Mouse (Mus musculus): Measurements from ENCODE around the gene Rnf212b. TPM values are rescaled to one million over a fixed set of nuclear protein-coding genes. Genes with fewer than 3 reads are reported as not detected.

Rnf212b gene
- polyA plus RNA-seq, 1 experiment from 2014 or later, result not detected

DNA sequence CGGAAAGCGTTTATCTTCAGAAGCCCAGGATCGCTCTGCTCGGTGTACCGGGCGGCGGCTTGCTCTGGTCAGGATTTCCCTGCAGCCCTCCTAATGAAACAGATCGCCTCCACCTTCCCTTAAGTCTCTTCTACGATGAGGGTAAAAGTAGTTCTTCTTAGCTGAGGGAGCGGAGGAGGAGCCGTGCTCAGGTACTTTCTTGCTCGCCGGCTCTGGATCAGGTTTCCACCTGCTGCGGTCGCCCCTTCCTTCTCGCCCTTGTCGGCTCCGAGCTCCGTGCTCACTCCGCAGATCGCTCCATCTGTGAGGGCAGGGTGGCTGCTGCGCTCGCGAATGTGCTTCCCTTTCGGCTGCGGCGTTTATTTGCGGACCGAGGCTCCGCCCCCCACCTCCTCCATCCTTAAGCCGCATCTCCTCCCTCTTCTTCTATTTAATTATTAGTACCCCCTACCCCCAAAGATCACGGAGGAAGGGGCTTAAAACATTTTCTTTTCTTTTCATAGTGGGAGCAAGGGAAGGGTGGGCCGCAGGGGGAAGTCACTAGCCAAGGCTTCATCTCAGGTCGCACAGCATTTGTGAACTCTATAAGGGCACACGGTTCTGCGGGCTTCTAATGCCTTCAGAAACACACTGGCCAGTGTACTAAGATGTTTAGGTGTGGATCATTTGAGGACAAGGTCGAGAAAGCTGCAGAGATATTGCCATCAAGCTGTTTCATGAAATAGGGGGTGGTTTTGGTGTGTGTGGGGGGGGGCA is 32.2 kb upstream of the Rnf212b start, which contains the start of gene Slc7a8:
Gene Slc7a8 (minus strand): TSS at position 337 of the 756 bp plus-strand sequence.
- no peak for ATAC-seq (ENCODE audit: insufficient read depth)

GRCm38 (mm10) chr14:54782971-54783370 is 31.0 kb upstream of the Rnf212b start:
- H3K9ac ChIP-seq, result no peak overlapping the region
- H3K4me2 ChIP-seq, result no peak overlapping the region
- peaks cover 8% of the 10 kb centered on the region; the same call in 1 of the 2 replicates for H3K4me1 ChIP-seq (replicated peaks)
- H3K27me3 ChIP-seq, result peaks cover 61% of the 10 kb centered on the region
- H3K36me3 ChIP-seq (replicated peaks), result no peaks in the 10 kb centered on the region
- no peak for ATAC-seq (ENCODE audit: insufficient read depth)
- no peaks in the 10 kb centered on the region for H3K9me3 ChIP-seq (replicated peaks)
- no peak overlapping the region for H3K4me3 ChIP-seq (replicated peaks)
- no peak overlapping the region for H3K27ac ChIP-seq (replicated peaks)
- 62% methylated on average over 6 of the region's 6 CpGs for WGBS (ENCODE audit: insufficient replicate concordance)

More for the DNA sequence above, 32.2 kb upstream of the Rnf212b start, which contains the start of gene Slc7a8:
- no peak within 1 kb of the TSS for H3K27ac ChIP-seq (replicated peaks)
- no peaks in the 10 kb centered on the region for H3K9me3 ChIP-seq (replicated peaks)
- no peak within 1 kb of the TSS for H3K9ac ChIP-seq
- H3K4me3 ChIP-seq (replicated peaks), result peak within 1 kb of the TSS; percentile 51
- H3K4me1 ChIP-seq (replicated peaks), result peaks cover 5% of the 10 kb centered on the region; the same call in 1 of the 2 replicates
- 2% methylated on average over 37 of the region's 37 CpGs for WGBS (ENCODE audit: insufficient replicate concordance)
- H3K36me3 ChIP-seq (replicated peaks), result no peaks in the 10 kb centered on the region
- peak within 1 kb of the TSS; percentile 73 for H3K4me2 ChIP-seq
- H3K27me3 ChIP-seq, result peaks cover 61% of the 10 kb centered on the region

- WGBS (ENCODE audit: insufficient replicate concordance), result 46% methylated on average over 4 of the region's 4 CpGs
- no peak overlapping the region for H3K4me2 ChIP-seq
- no peak for ATAC-seq (ENCODE audit: insufficient read depth)
Observed at GRCm38 (mm10) chr14:54785898-54786297, 28.0 kb upstream of the Rnf212b start.

DNA sequence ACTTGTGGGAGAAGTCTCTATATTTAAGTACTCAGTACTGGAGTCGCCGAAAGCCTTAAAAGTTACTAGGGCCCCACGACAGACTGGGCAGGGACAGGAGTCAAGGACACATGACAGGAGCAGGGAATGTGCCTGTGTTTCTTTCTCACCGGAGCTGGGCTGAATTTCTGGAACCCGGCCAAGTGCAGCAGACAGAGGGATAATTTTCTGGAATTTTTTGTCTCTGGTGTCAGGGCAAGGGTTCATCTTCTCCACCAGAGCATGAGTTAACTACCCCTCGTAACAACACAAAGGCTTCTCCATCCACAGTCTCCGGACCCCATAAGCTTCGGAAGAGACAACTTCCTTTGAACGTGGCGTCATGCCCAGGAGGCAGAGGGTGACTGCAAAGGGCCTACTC is 27.5 kb upstream of the Rnf212b start:
- H3K27ac ChIP-seq (replicated peaks), result no peak overlapping the region
- no peak overlapping the region for H3K4me3 ChIP-seq (replicated peaks)
- H3K9ac ChIP-seq, result no peak overlapping the region
- H3K4me2 ChIP-seq, result no peak overlapping the region
- no peaks in the 10 kb centered on the region for H3K9me3 ChIP-seq (replicated peaks)
- 75% methylated on average over 10 of the region's 10 CpGs for WGBS (ENCODE audit: insufficient replicate concordance)
- peaks cover 31% of the 10 kb centered on the region for H3K27me3 ChIP-seq
- no peaks in the 10 kb centered on the region for H3K36me3 ChIP-seq (replicated peaks)
- H3K4me1 ChIP-seq (replicated peaks), result peaks cover 6% of the 10 kb centered on the region
- no peak for ATAC-seq (ENCODE audit: insufficient read depth)

More at GRCm38 (mm10) chr14:54785898-54786297, 28.0 kb upstream of the Rnf212b start:
- Histone ChIP-seq H3K4me1 (replicated peaks) (peaks cover 8% of the 10 kb centered on the region), H3K9me3 (replicated peaks) (no peaks in the 10 kb centered on the region), H3K9ac (no peak overlapping the region), H3K27me3 (peaks cover 37% of the 10 kb centered on the region), H3K36me3 (replicated peaks) (no peaks in the 10 kb centered on the region), H3K4me3 (replicated peaks) (no peak overlapping the region), H3K27ac (replicated peaks) (no peak overlapping the region)

DNA sequence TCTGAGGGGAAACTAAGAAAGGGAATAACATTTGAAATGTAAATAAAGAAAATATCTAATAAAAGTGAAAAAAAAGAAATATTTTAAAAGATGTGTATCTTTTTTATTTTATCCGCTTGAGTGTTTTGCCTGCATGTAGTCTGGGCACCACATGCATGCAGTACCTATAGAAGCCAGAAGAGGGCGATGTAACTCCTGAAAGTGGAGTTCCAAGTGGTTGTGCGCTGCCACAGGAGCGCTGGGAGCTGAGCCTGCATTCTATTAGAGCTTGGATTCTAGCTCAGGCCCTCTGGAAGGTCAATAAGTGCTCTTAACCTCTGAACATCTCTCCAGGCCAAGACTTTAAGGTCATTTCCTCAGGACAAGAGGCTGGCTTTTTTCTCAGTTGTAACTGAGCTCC is 26.7 kb upstream of the Rnf212b start:
- H3K9ac ChIP-seq, result no peak overlapping the region
- no peak for ATAC-seq (ENCODE audit: insufficient read depth)
- peaks cover 6% of the 10 kb centered on the region; the same call in 1 of the 2 replicates for H3K4me1 ChIP-seq (replicated peaks)
- H3K9me3 ChIP-seq (replicated peaks), result no peaks in the 10 kb centered on the region
- WGBS (ENCODE audit: insufficient replicate concordance), result 55% methylated on average over 4 of the region's 4 CpGs
- H3K4me2 ChIP-seq, result no peak overlapping the region
- no peak overlapping the region for H3K4me3 ChIP-seq (replicated peaks)
- H3K36me3 ChIP-seq (replicated peaks), result no peaks in the 10 kb centered on the region
- H3K27me3 ChIP-seq, result peaks cover 24% of the 10 kb centered on the region
- H3K27ac ChIP-seq (replicated peaks), result no peak overlapping the region

GRCm38 (mm10) chr14:54788231-54788630 is 25.7 kb upstream of the Rnf212b start:
- Histone ChIP-seq H3K4me2 (no peak overlapping the region), H3K9ac (no peak overlapping the region), H3K36me3 (replicated peaks) (no peaks in the 10 kb centered on the region), H3K9me3 (replicated peaks) (no peaks in the 10 kb centered on the region), H3K27ac (replicated peaks) (no peak overlapping the region), H3K4me1 (replicated peaks) (peaks cover 6% of the 10 kb centered on the region; the same call in 1 of the 2 replicates), H3K4me3 (replicated peaks) (no peak overlapping the region), H3K27me3 (peaks cover 13% of the 10 kb centered on the region)
- no peak for ATAC-seq (ENCODE audit: insufficient read depth)
- 19% methylated on average over 5 of the region's 5 CpGs for WGBS (ENCODE audit: insufficient replicate concordance)

GRCm38 (mm10) chr14:54792166-54792565 is 21.8 kb upstream of the Rnf212b start:
- no peak overlapping the region for H3K27ac ChIP-seq (replicated peaks)
- no peak overlapping the region for H3K4me2 ChIP-seq
- no peak overlapping the region for H3K9ac ChIP-seq
- no peaks in the 10 kb centered on the region for H3K36me3 ChIP-seq (replicated peaks)
- H3K4me3 ChIP-seq (replicated peaks), result no peak overlapping the region
- WGBS (ENCODE audit: insufficient replicate concordance), result 48% methylated on average over 6 of the region's 6 CpGs
- H3K4me1 ChIP-seq (replicated peaks), result peaks cover 6% of the 10 kb centered on the region; the same call in 1 of the 2 replicates
- no peaks in the 10 kb centered on the region for H3K9me3 ChIP-seq (replicated peaks)
- H3K27me3 ChIP-seq, result no peaks in the 10 kb centered on the region
- ATAC-seq (ENCODE audit: insufficient read depth), result no peak

DNA sequence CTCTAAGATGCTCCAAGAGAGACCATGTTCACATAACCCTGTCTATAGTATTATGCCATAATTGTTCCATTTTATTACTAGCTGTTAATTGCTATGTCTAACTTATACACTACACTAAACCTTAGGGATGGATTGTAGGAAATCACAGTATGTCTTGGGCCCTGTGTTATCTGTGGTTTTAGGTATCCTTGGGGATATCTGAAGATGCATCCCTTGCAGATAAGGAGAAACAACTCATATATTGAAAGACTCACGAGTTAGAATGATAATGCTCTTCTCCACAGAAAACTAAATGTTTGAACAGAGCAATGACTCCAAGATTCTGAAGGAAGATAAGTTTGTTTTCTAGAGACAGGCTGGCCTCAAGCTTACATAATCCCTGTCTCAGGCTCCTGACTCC is 20.6 kb upstream of the Rnf212b start:
- no peak overlapping the region for H3K27ac ChIP-seq (replicated peaks)

GRCm38 (mm10) chr14:54793894-54794830 is 19.8 kb upstream of the Rnf212b start:
- no peaks in the 10 kb centered on the region for H3K9me3 ChIP-seq (replicated peaks)
- no peak overlapping the region for H3K4me2 ChIP-seq
- 51% methylated on average over 8 of the region's 8 CpGs for WGBS (ENCODE audit: insufficient replicate concordance)
- ATAC-seq (ENCODE audit: insufficient read depth), result no peak
- H3K27me3 ChIP-seq, result no peaks in the 10 kb centered on the region
- H3K4me1 ChIP-seq (replicated peaks), result no peaks in the 10 kb centered on the region
- H3K27ac ChIP-seq (replicated peaks), result no peak overlapping the region
- H3K4me3 ChIP-seq (replicated peaks), result no peak overlapping the region
- H3K9ac ChIP-seq, result no peak overlapping the region
- H3K36me3 ChIP-seq (replicated peaks), result no peaks in the 10 kb centered on the region

More for the DNA sequence above, 20.6 kb upstream of the Rnf212b start:
- Histone ChIP-seq H3K4me1 (replicated peaks) (no peaks in the 10 kb centered on the region; the same call in 1 of the 2 replicates), H3K4me2 (no peak overlapping the region), H3K36me3 (replicated peaks) (no peaks in the 10 kb centered on the region), H3K9ac (no peak overlapping the region), H3K9me3 (replicated peaks) (no peaks in the 10 kb centered on the region), H3K27me3 (no peaks in the 10 kb centered on the region), H3K4me3 (replicated peaks) (no peak overlapping the region)
- no peak for ATAC-seq (ENCODE audit: insufficient read depth)
- 19% methylated on average over 1 of the region's 1 CpGs for WGBS (ENCODE audit: insufficient replicate concordance)

GRCm38 (mm10) chr14:54795901-54796300 is 18.0 kb upstream of the Rnf212b start:
- no peaks in the 10 kb centered on the region for H3K27me3 ChIP-seq
- no peaks in the 10 kb centered on the region for H3K36me3 ChIP-seq (replicated peaks)
- no peak overlapping the region for H3K9ac ChIP-seq
- no peak overlapping the region for H3K27ac ChIP-seq (replicated peaks)
- no peak overlapping the region for H3K4me2 ChIP-seq
- H3K9me3 ChIP-seq (replicated peaks), result no peaks in the 10 kb centered on the region
- H3K4me3 ChIP-seq (replicated peaks), result no peak overlapping the region
- WGBS (ENCODE audit: insufficient replicate concordance), result 56% methylated on average over 1 of the region's 1 CpGs
- H3K4me1 ChIP-seq (replicated peaks), result no peaks in the 10 kb centered on the region
- no peak for ATAC-seq (ENCODE audit: insufficient read depth)

DNA sequence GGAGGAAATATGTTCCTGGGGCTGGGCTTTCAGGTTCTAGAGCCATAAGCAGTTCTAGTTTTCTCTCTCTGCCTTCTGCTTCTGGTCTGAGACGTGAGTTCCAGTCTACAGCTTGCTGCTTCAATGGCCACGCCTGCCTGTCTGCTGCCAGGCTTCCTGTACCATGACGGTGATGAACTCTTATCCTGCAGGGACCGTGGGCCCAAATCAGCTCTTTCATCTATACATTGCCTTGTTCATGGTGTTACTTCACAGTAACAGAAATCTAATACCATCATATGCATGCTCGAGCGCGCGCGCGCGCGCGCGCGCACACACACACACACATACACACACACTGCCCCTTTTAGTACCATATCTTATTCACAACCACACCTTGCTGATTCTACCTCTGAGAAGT is 17.2 kb upstream of the Rnf212b start:
- WGBS (ENCODE audit: insufficient replicate concordance), result 78% methylated on average over 15 of the region's 15 CpGs
- Histone ChIP-seq H3K9me3 (replicated peaks) (no peaks in the 10 kb centered on the region), H3K27ac (replicated peaks) (no peak overlapping the region), H3K27me3 (no peaks in the 10 kb centered on the region), H3K9ac (no peak overlapping the region), H3K4me3 (replicated peaks) (no peak overlapping the region), H3K4me2 (no peak overlapping the region), H3K36me3 (replicated peaks) (no peaks in the 10 kb centered on the region), H3K4me1 (replicated peaks) (no peaks in the 10 kb centered on the region)
- no peak for ATAC-seq (ENCODE audit: insufficient read depth)
